Mouse (Mus musculus): ENCODE results near the gene Gadd45b. TPM values are rescaled to one million over a fixed set of nuclear protein-coding genes. Genes with fewer than 3 reads are reported as not detected.

The Gadd45b gene
- polyA plus RNA-seq, 1 experiment from 2014 or later = 9.9 TPM

- H3K27me3 ChIP-seq (ENCODE audit: control insufficient read depth, insufficient read depth, low read length) = no peaks in the 10 kb centered on the region
- no peak overlapping the region for H3K4me2 ChIP-seq (ENCODE audit: low read depth, low read length)
- no peaks in the 10 kb centered on the region for H3K36me3 ChIP-seq (replicated peaks; ENCODE audit: control insufficient read depth, insufficient read depth, low read depth, low read length)
- no peaks in the 10 kb centered on the region for H3K9me3 ChIP-seq (replicated peaks; ENCODE audit: control insufficient read depth, low read length)
- no peak overlapping the region for H3K27ac ChIP-seq (replicated peaks; ENCODE audit: low read depth, low read length)
- no peak overlapping the region for H3K4me3 ChIP-seq (ENCODE audit: low read depth, low read length)
- H3K9ac ChIP-seq (replicated peaks; ENCODE audit: low read length) = no peak overlapping the region
- DNase-seq (ENCODE audit: low spot score) (no peak), ATAC-seq (replicated peaks; ENCODE audit: insufficient number of reproducible peaks, low FRiP score, low TSS enrichment, low read depth) (no peak)
- no peaks in the 10 kb centered on the region for H3K4me1 ChIP-seq (ENCODE audit: control insufficient read depth, insufficient read depth, low read length)
- 56% methylated on average over 11 of the region's 11 CpGs for WGBS
Observed at GRCm38 (mm10) chr10:80972071-80972987, 42.5 kb downstream of the Gadd45b start.

DNA sequence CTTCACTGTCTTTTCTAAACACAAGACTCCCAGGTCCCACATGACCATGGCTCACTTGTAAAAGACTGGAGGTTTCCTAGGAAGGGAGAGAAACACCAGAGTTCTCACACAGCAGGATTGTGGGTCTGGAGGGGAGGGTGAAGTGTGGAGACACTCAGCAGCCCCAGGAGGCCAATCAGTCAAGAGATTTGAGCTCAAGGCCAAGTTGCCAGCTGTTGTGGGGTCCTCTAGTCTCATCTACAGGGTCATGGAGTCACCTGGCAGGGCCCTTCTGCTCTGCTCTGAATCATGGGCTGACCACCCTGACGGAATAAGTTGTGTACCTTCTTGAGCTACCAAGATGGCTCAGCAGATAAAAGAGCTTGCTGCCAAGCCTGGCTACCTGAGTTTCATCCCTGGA is 43.8 kb downstream of the Gadd45b start:
- no peak for ATAC-seq (replicated peaks; ENCODE audit: insufficient number of reproducible peaks, low FRiP score, low TSS enrichment, low read depth)
- H3K9ac ChIP-seq (replicated peaks; ENCODE audit: low read length) = no peak overlapping the region
- H3K27ac ChIP-seq (replicated peaks; ENCODE audit: low read depth, low read length) = no peak overlapping the region
- no peaks in the 10 kb centered on the region for H3K9me3 ChIP-seq (replicated peaks; ENCODE audit: control insufficient read depth, low read length)
- H3K4me3 ChIP-seq (ENCODE audit: low read depth, low read length) = no peak overlapping the region
- H3K4me2 ChIP-seq (ENCODE audit: low read depth, low read length) = no peak overlapping the region
- H3K36me3 ChIP-seq (replicated peaks; ENCODE audit: control insufficient read depth, insufficient read depth, low read depth, low read length) = no peaks in the 10 kb centered on the region
- no peak for DNase-seq (ENCODE audit: low spot score)
- no peaks in the 10 kb centered on the region for H3K4me1 ChIP-seq (ENCODE audit: control insufficient read depth, insufficient read depth, low read length)
- no peaks in the 10 kb centered on the region for H3K27me3 ChIP-seq (ENCODE audit: control insufficient read depth, insufficient read depth, low read length)
- 77% methylated on average over 1 of the region's 1 CpGs for WGBS

DNA sequence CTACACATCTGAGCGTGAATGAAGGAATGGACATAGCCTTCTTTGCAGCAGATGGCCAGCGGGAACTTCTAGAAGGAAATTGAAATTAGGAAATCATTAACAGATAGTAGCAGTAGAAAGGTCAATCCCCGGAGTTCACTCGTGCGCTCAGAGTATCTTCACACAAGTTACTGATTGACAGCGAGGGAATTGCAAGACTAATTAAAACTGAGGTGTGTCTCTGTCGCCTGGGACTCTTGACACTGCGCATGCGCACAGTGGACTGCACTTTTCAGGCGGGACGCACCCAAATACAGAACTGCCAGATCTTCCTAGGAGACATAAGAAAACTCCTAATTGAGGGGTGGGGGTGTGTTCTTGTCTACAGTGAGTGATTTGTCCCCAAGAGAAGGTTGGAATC is 45.6 kb downstream of the Gadd45b start:
- Histone ChIP-seq H3K9me3 (replicated peaks; ENCODE audit: control insufficient read depth, low read length) (no peaks in the 10 kb centered on the region), H3K36me3 (replicated peaks; ENCODE audit: control insufficient read depth, insufficient read depth, low read depth, low read length) (no peaks in the 10 kb centered on the region), H3K4me3 (ENCODE audit: low read depth, low read length) (no peak overlapping the region), H3K4me1 (ENCODE audit: control insufficient read depth, insufficient read depth, low read length) (no peaks in the 10 kb centered on the region), H3K4me2 (ENCODE audit: low read depth, low read length) (no peak overlapping the region), H3K27ac (replicated peaks; ENCODE audit: low read depth, low read length) (no peak overlapping the region), H3K9ac (replicated peaks; ENCODE audit: low read length) (no peak overlapping the region), H3K27me3 (ENCODE audit: control insufficient read depth, insufficient read depth, low read length) (no peaks in the 10 kb centered on the region)
- no peak for DNase-seq (ENCODE audit: low spot score)
- WGBS = 92% methylated on average over 11 of the region's 11 CpGs
- ATAC-seq (replicated peaks; ENCODE audit: insufficient number of reproducible peaks, low FRiP score, low TSS enrichment, low read depth) = no peak

GRCm38 (mm10) chr10:80981564-80982112 is 51.8 kb downstream of the Gadd45b start:
- Histone ChIP-seq H3K36me3 (replicated peaks; ENCODE audit: control insufficient read depth, insufficient read depth, low read depth, low read length) (no peaks in the 10 kb centered on the region), H3K4me3 (ENCODE audit: low read depth, low read length) (no peak overlapping the region), H3K27me3 (ENCODE audit: control insufficient read depth, insufficient read depth, low read length) (peaks cover 16% of the 10 kb centered on the region), H3K4me1 (ENCODE audit: control insufficient read depth, insufficient read depth, low read length) (peaks cover 3% of the 10 kb centered on the region), H3K9me3 (replicated peaks; ENCODE audit: control insufficient read depth, low read length) (no peaks in the 10 kb centered on the region), H3K27ac (replicated peaks; ENCODE audit: low read depth, low read length) (no peak overlapping the region), H3K9ac (replicated peaks; ENCODE audit: low read length) (no peak overlapping the region), H3K4me2 (ENCODE audit: low read depth, low read length) (no peak overlapping the region)
- WGBS = 55% methylated on average over 7 of the region's 7 CpGs
- no peak for DNase-seq (ENCODE audit: low spot score)
- ATAC-seq (replicated peaks; ENCODE audit: insufficient number of reproducible peaks, low FRiP score, low TSS enrichment, low read depth) = no peak

Other genes starting within 250 kb of the Gadd45b start
- 42.3 and 45.0 TPM in 2 replicates for gene Mob3a, start 228.1 kb upstream of the Gadd45b start, polyA plus RNA-seq (2014; fragmentation: Nextera tagmentation; extraction: Ambion mirVana)
- gene Izumo4, start 227.9 kb upstream of the Gadd45b start, polyA plus RNA-seq (2014; fragmentation: Nextera tagmentation; extraction: Ambion mirVana) = 4.8 and 7.6 TPM in 2 replicates
- gene Ap3d1, start 187.8 kb upstream of the Gadd45b start, polyA plus RNA-seq (2014; fragmentation: Nextera tagmentation; extraction: Ambion mirVana) = 57.6 and 61.0 TPM in 2 replicates
- 13.8 and 16.6 TPM in 2 replicates for gene Dot1l, start 174.9 kb upstream of the Gadd45b start, polyA plus RNA-seq (2014; fragmentation: Nextera tagmentation; extraction: Ambion mirVana)
- 92.6 and 93.9 TPM in 2 replicates for gene Sf3a2, start 131.9 kb upstream of the Gadd45b start, polyA plus RNA-seq (2014; fragmentation: Nextera tagmentation; extraction: Ambion mirVana)
- 119 and 137 TPM in 2 replicates for gene Plekhj1, start 131.4 kb upstream of the Gadd45b start, polyA plus RNA-seq (2014; fragmentation: Nextera tagmentation; extraction: Ambion mirVana)
- not detected in 2 replicates for gene Amh, start 124.8 kb upstream of the Gadd45b start, polyA plus RNA-seq (2014; fragmentation: Nextera tagmentation; extraction: Ambion mirVana)
- 0.60 and 1.2 TPM in 2 replicates for gene Jsrp1, start 116.6 kb upstream of the Gadd45b start, polyA plus RNA-seq (2014; fragmentation: Nextera tagmentation; extraction: Ambion mirVana)
- gene Oaz1, start 103.4 kb upstream of the Gadd45b start, polyA plus RNA-seq (2014; fragmentation: Nextera tagmentation; extraction: Ambion mirVana) = 1,818 and 1,942 TPM in 2 replicates
- gene Lingo3, start 86.0 kb upstream of the Gadd45b start, polyA plus RNA-seq (2014; fragmentation: Nextera tagmentation; extraction: Ambion mirVana) = 0.49 and 0.67 TPM in 2 replicates
- gene Lsm7, start 74.9 kb upstream of the Gadd45b start, polyA plus RNA-seq (2014; fragmentation: Nextera tagmentation; extraction: Ambion mirVana) = 282 and 329 TPM in 2 replicates
- gene Sppl2b, start 74.8 kb upstream of the Gadd45b start, polyA plus RNA-seq (2014; fragmentation: Nextera tagmentation; extraction: Ambion mirVana) = 17.1 and 19.7 TPM in 2 replicates
- gene Tmprss9, start 58.2 kb upstream of the Gadd45b start, polyA plus RNA-seq (2014; fragmentation: Nextera tagmentation; extraction: Ambion mirVana) = 0.06 TPM in 2 replicates
- gene Timm13, start 29.1 kb upstream of the Gadd45b start, polyA plus RNA-seq (2014; fragmentation: Nextera tagmentation; extraction: Ambion mirVana) = 266 and 347 TPM in 2 replicates
- gene Lmnb2, start 11.8 kb upstream of the Gadd45b start, polyA plus RNA-seq (2014; fragmentation: Nextera tagmentation; extraction: Ambion mirVana) = 18.4 and 19.4 TPM in 2 replicates
- 4.8 and 5.4 TPM in 2 replicates for gene Gng7, start 84.9 kb downstream of the Gadd45b start, polyA plus RNA-seq (2014; fragmentation: Nextera tagmentation; extraction: Ambion mirVana)
- 1.3 and 1.4 TPM in 2 replicates for gene Diras1, start 95.6 kb downstream of the Gadd45b start, polyA plus RNA-seq (2014; fragmentation: Nextera tagmentation; extraction: Ambion mirVana)
- gene Slc39a3, start 107.4 kb downstream of the Gadd45b start, polyA plus RNA-seq (2014; fragmentation: Nextera tagmentation; extraction: Ambion mirVana) = 6.7 and 7.2 TPM in 2 replicates
- gene Sgta, start 130.1 kb downstream of the Gadd45b start, polyA plus RNA-seq (2014; fragmentation: Nextera tagmentation; extraction: Ambion mirVana) = 193 and 218 TPM in 2 replicates
- gene Thop1, start 140.0 kb downstream of the Gadd45b start, polyA plus RNA-seq (2014; fragmentation: Nextera tagmentation; extraction: Ambion mirVana) = 56.0 and 56.3 TPM in 2 replicates
- gene Creb3l3, start 168.8 kb downstream of the Gadd45b start, polyA plus RNA-seq (2014; fragmentation: Nextera tagmentation; extraction: Ambion mirVana) = 0.08 TPM in 2 replicates
- 191 and 192 TPM in 2 replicates for gene Map2k2, start 175.8 kb downstream of the Gadd45b start, polyA plus RNA-seq (2014; fragmentation: Nextera tagmentation; extraction: Ambion mirVana)
- gene Zbtb7a, start 205.1 kb downstream of the Gadd45b start, polyA plus RNA-seq (2014; fragmentation: Nextera tagmentation; extraction: Ambion mirVana) = 4.9 and 5.5 TPM in 2 replicates
- 36.1 and 46.5 TPM in 2 replicates for gene Pias4, start 237.8 kb downstream of the Gadd45b start, polyA plus RNA-seq (2014; fragmentation: Nextera tagmentation; extraction: Ambion mirVana)
- gene Eef2, start 246.6 kb downstream of the Gadd45b start, polyA plus RNA-seq (2014; fragmentation: Nextera tagmentation; extraction: Ambion mirVana) = 417 and 424 TPM in 2 replicates

Measured in embryonic facial prominence, embryonic 11.5 days (tissue).